Mouse (Mus musculus) lung, embryonic 16.5 days (tissue): ENCODE measurements at regions not wholly inside any gene's neighbourhood (a gene's known extent, or its start where the extent isn't known, plus 50 kb on each side); places are given as distances from the start of the nearest gene placed in this dataset.
A peak's percentile ranks its signal among the peaks of the same experiment; 100 is the strongest.

Experiments used
- ATAC-seq: fragments of 200-750 bp; cut with Nextera tagmentation; 2 replicates; pipeline ENCODE4 v1.8.0; 2017; ENCODE audit warnings: low read depth, mild to moderate bottlenecking, moderate library complexity
- H3K27ac ChIP-seq: fragments of 300-500 bp; sonication (generic); 2 replicates; pipeline ENCODE4 v1.5.1; 2014; ENCODE audit warnings: mild to moderate bottlenecking, control low read depth, low read length
- H3K27me3 ChIP-seq: fragments of 300-500 bp; sonication (generic); 2 replicates; pipeline ENCODE4 v1.6.1; 2014; ENCODE audit warnings: low read depth, low read length, mixed read lengths; ENCODE audit not compliant: control insufficient read depth, insufficient read depth
- H3K36me3 ChIP-seq: fragments of 300-500 bp; sonication (generic); 2 replicates; pipeline ENCODE4 v1.6.1; 2014; ENCODE audit warnings: low read length; ENCODE audit not compliant: control insufficient read depth, insufficient read depth
- H3K4me1 ChIP-seq: fragments of 300-500 bp; sonication (generic); replicated peaks from 2 replicates; pipeline ENCODE4 v1.6.1; 2014; ENCODE audit warnings: low read length, mixed read lengths; ENCODE audit not compliant: control insufficient read depth, insufficient read depth
- H3K4me2 ChIP-seq: fragments of 300-500 bp; sonication (generic); 2 replicates; pipeline ENCODE4 v1.6.1; 2014; ENCODE audit warnings: low read depth, low read length, control low read depth
- H3K4me3 ChIP-seq: fragments of 300-500 bp; sonication (generic); 2 replicates; pipeline ENCODE4 v1.5.1; 2014; ENCODE audit warnings: mild to moderate bottlenecking, low read length, control low read depth
- H3K9ac ChIP-seq: fragments of 300-500 bp; sonication (generic); 2 replicates; pipeline ENCODE4 v1.6.1; 2014; ENCODE audit warnings: low read length, control low read depth
- H3K9me3 ChIP-seq: fragments of 300-500 bp; sonication (generic); 2 replicates; pipeline ENCODE4 v1.6.1; 2016; ENCODE audit warnings: low read length; ENCODE audit not compliant: control insufficient read depth
- WGBS: fragments of 180-500 bp; shearing (Covaris S2); extraction: QIAGEN DNeasy Blood & Tissue Kit; methylation state at CpG from one replicate; pipeline ENCODE4 v1.1.7; 2014; 5-methylcytosine and 5-hydroxymethylcytosine counted together

GRCm38 (mm10) chr9:94404551-94404950 is 133.3 kb downstream of the 1190002N15Rik start:
- H3K4me1 ChIP-seq = peaks cover 6% of the 10 kb centered on the region; the same call in 1 of the 2 replicates
- no peak overlapping the region for H3K9ac ChIP-seq
- H3K9me3 ChIP-seq = no peaks in the 10 kb centered on the region
- H3K27ac ChIP-seq = no peak overlapping the region
- no peak overlapping the region for H3K4me2 ChIP-seq
- no peak for ATAC-seq
- H3K36me3 ChIP-seq = no peaks in the 10 kb centered on the region
- no peak overlapping the region for H3K4me3 ChIP-seq
- 63% methylated on average over 6 of the region's 6 CpGs for WGBS
- no peaks in the 10 kb centered on the region for H3K27me3 ChIP-seq

- no peaks in the 10 kb centered on the region for H3K9me3 ChIP-seq
- no peak overlapping the region for H3K9ac ChIP-seq
- no peak overlapping the region for H3K4me3 ChIP-seq
- H3K36me3 ChIP-seq = no peaks in the 10 kb centered on the region
- no peak overlapping the region for H3K27ac ChIP-seq
- 91% methylated on average over 1 of the region's 1 CpGs for WGBS
- no peak overlapping the region for H3K4me2 ChIP-seq
- ATAC-seq = no peak
- no peaks in the 10 kb centered on the region for H3K27me3 ChIP-seq
- H3K4me1 ChIP-seq = no peaks in the 10 kb centered on the region
Measured at GRCm38 (mm10) chr9:94400596-94400995, 137.3 kb downstream of the 1190002N15Rik start.

GRCm38 (mm10) chr9:94395215-94395614 is 142.7 kb downstream of the 1190002N15Rik start:
- Histone ChIP-seq H3K36me3 (no peaks in the 10 kb centered on the region), H3K4me3 (no peak overlapping the region), H3K4me2 (no peak overlapping the region), H3K9ac (no peak overlapping the region), H3K9me3 (no peaks in the 10 kb centered on the region), H3K4me1 (no peaks in the 10 kb centered on the region), H3K27me3 (no peaks in the 10 kb centered on the region), H3K27ac (no peak overlapping the region)
- WGBS = 72% methylated on average over 5 of the region's 5 CpGs
- ATAC-seq = no peak

GRCm38 (mm10) chr9:94386190-94386589 is 151.7 kb downstream of the 1190002N15Rik start:
- Histone ChIP-seq H3K36me3 (no peaks in the 10 kb centered on the region), H3K27me3 (no peaks in the 10 kb centered on the region), H3K4me3 (no peak overlapping the region)

GRCm38 (mm10) chr9:94382293-94382692 is 155.6 kb downstream of the 1190002N15Rik start:
- H3K4me1 ChIP-seq = no peaks in the 10 kb centered on the region
- no peaks in the 10 kb centered on the region for H3K9me3 ChIP-seq
- no peaks in the 10 kb centered on the region for H3K27me3 ChIP-seq
- 61% methylated on average over 2 of the region's 2 CpGs for WGBS
- H3K36me3 ChIP-seq = no peaks in the 10 kb centered on the region
- H3K27ac ChIP-seq = no peak overlapping the region
- H3K4me2 ChIP-seq = no peak overlapping the region
- H3K9ac ChIP-seq = no peak overlapping the region
- no peak for ATAC-seq
- no peak overlapping the region for H3K4me3 ChIP-seq

More at GRCm38 (mm10) chr9:94386190-94386589, 151.7 kb downstream of the 1190002N15Rik start:
- H3K9ac ChIP-seq = no peak overlapping the region
- H3K9me3 ChIP-seq = no peaks in the 10 kb centered on the region
- no peak overlapping the region for H3K27ac ChIP-seq
- no peaks in the 10 kb centered on the region for H3K4me1 ChIP-seq
- no peak overlapping the region for H3K4me2 ChIP-seq
- ATAC-seq = no peak

GRCm38 (mm10) chr9:94378835-94379234 is 159.0 kb downstream of the 1190002N15Rik start:
- no peaks in the 10 kb centered on the region for H3K36me3 ChIP-seq
- no peaks in the 10 kb centered on the region for H3K4me1 ChIP-seq
- H3K9ac ChIP-seq = no peak overlapping the region
- no peaks in the 10 kb centered on the region for H3K9me3 ChIP-seq
- WGBS = 28% methylated on average over 5 of the region's 5 CpGs
- H3K4me2 ChIP-seq = no peak overlapping the region
- H3K4me3 ChIP-seq = no peak overlapping the region
- no peaks in the 10 kb centered on the region for H3K27me3 ChIP-seq
- H3K27ac ChIP-seq = no peak overlapping the region
- peak; percentile 96 for ATAC-seq

- Histone ChIP-seq H3K9ac (no peak overlapping the region), H3K4me1 (no peaks in the 10 kb centered on the region), H3K9me3 (no peaks in the 10 kb centered on the region), H3K36me3 (no peaks in the 10 kb centered on the region), H3K4me2 (no peak overlapping the region), H3K27me3 (no peaks in the 10 kb centered on the region), H3K4me3 (no peak overlapping the region), H3K27ac (no peak overlapping the region)
- 71% methylated on average over 6 of the region's 6 CpGs for WGBS
- no peak for ATAC-seq
Measured at GRCm38 (mm10) chr9:94378291-94378690, 159.6 kb downstream of the 1190002N15Rik start.

- Histone ChIP-seq H3K4me2 (no peak overlapping the region), H3K27ac (no peak overlapping the region), H3K4me3 (no peak overlapping the region), H3K9me3 (no peaks in the 10 kb centered on the region), H3K27me3 (no peaks in the 10 kb centered on the region), H3K9ac (no peak overlapping the region), H3K4me1 (no peaks in the 10 kb centered on the region), H3K36me3 (no peaks in the 10 kb centered on the region)
- ATAC-seq = no peak
- WGBS = 78% methylated on average over 7 of the region's 7 CpGs
Measured at GRCm38 (mm10) chr9:94377346-94378039, 160.4 kb downstream of the 1190002N15Rik start.

- ATAC-seq = no peak
- no peak overlapping the region for H3K4me2 ChIP-seq
- no peaks in the 10 kb centered on the region for H3K9me3 ChIP-seq
- no peaks in the 10 kb centered on the region for H3K4me1 ChIP-seq
- no peak overlapping the region for H3K27ac ChIP-seq
- no peak overlapping the region for H3K4me3 ChIP-seq
- H3K9ac ChIP-seq = no peak overlapping the region
- 66% methylated on average over 2 of the region's 2 CpGs for WGBS
- H3K36me3 ChIP-seq = no peaks in the 10 kb centered on the region
- H3K27me3 ChIP-seq = no peaks in the 10 kb centered on the region
Measured at GRCm38 (mm10) chr9:94370976-94371375, 166.9 kb downstream of the 1190002N15Rik start.
